Mouse (Mus musculus) midbrain, embryonic 13.5 days (tissue): ENCODE results near the gene Jmjd1c. TPM values are rescaled to one million over a fixed set of nuclear protein-coding genes. Genes with fewer than 3 reads are reported as not detected.

Experiments used
- ATAC-seq: fragments of 200-750 bp; cut with Nextera tagmentation; 2 replicates; pipeline ENCODE4 v1.8.0; 2017; ENCODE audit warnings: mild to moderate bottlenecking, moderate TSS enrichment, moderate library complexity
- H3K27ac ChIP-seq: fragments of 300-500 bp; sonication (generic); 2 replicates; pipeline ENCODE4 v1.5.1; 2015; ENCODE audit warnings: inconsistent platforms, mild to moderate bottlenecking, moderate library complexity
- H3K27me3 ChIP-seq: fragments of 300-500 bp; sonication (generic); 2 replicates; pipeline ENCODE4 v1.6.1; 2015; ENCODE audit warnings: mild to moderate bottlenecking, inconsistent platforms
- H3K36me3 ChIP-seq: fragments of 300-500 bp; sonication (generic); 2 replicates; pipeline ENCODE4 v1.6.1; 2015; ENCODE audit warnings: mild to moderate bottlenecking, inconsistent platforms
- H3K4me1 ChIP-seq: fragments of 300-500 bp; sonication (generic); replicated peaks from 2 replicates; pipeline ENCODE4 v1.6.1; 2015; ENCODE audit warnings: inconsistent platforms
- H3K4me2 ChIP-seq: fragments of 300-500 bp; sonication (generic); replicated peaks from 2 replicates; pipeline ENCODE4 v1.6.1; 2015; ENCODE audit warnings: moderate library complexity, mild to moderate bottlenecking, inconsistent platforms
- H3K4me3 ChIP-seq: fragments of 300-500 bp; sonication (generic); replicated peaks from 2 replicates; pipeline ENCODE4 v1.5.1; 2015; ENCODE audit warnings: mild to moderate bottlenecking, inconsistent platforms
- H3K9ac ChIP-seq: fragments of 300-500 bp; sonication (generic); replicated peaks from 2 replicates; pipeline ENCODE4 v1.6.1; 2015; ENCODE audit warnings: mild to moderate bottlenecking, inconsistent platforms
- H3K9me3 ChIP-seq: fragments of 300-500 bp; sonication (generic); 2 replicates; pipeline ENCODE4 v1.6.1; 2016; ENCODE audit warnings: mild to moderate bottlenecking, inconsistent platforms
- WGBS: fragments of 180-500 bp; shearing (Covaris S2); methylation state at CpG from one replicate; pipeline ENCODE4 v1.1.7; 2015; 5-methylcytosine and 5-hydroxymethylcytosine counted together
- polyA plus RNA-seq: library from polyadenylated mRNA; unstranded; fragments of >200 nt; fragmentation: Nextera tagmentation; extraction: Ambion mirVana; gene quantifications from 2 replicates; pipeline ENCODE4 v1.2.1, GENCODE M21; 2015

The Jmjd1c gene
- polyA plus RNA-seq, 1 experiment from 2014 or later, result 56.1 TPM

DNA sequence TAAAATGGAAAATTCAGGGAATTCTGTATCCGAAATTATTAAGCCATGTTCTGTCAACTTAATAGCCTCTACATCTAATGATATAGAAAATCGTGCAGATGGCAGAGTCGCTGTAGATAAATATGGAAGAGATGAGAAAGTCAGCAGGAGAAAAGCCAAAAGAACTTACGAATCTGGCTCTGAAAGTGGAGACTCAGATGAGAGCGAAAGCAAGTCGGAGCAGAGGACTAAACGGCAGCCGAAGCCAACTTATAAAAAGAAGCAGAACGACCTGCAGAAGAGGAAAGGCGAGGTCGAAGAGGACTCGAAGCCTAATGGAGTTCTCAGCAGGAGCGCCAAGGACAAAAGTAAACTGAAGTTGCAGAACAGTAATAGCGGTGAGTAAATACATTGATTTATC, 130.6 kb downstream of the Jmjd1c start:
- H3K27ac ChIP-seq, result no peak overlapping the region
- H3K4me3 ChIP-seq, result no peak overlapping the region
- no peak for ATAC-seq
- H3K9ac ChIP-seq, result no peak overlapping the region
- no peak overlapping the region for H3K4me2 ChIP-seq
- H3K36me3 ChIP-seq, result peaks cover 52% of the 10 kb centered on the region
- H3K9me3 ChIP-seq, result no peaks in the 10 kb centered on the region
- H3K27me3 ChIP-seq, result no peaks in the 10 kb centered on the region
- no peaks in the 10 kb centered on the region for H3K4me1 ChIP-seq
- 93% methylated on average over 14 of the region's 14 CpGs for WGBS

DNA sequence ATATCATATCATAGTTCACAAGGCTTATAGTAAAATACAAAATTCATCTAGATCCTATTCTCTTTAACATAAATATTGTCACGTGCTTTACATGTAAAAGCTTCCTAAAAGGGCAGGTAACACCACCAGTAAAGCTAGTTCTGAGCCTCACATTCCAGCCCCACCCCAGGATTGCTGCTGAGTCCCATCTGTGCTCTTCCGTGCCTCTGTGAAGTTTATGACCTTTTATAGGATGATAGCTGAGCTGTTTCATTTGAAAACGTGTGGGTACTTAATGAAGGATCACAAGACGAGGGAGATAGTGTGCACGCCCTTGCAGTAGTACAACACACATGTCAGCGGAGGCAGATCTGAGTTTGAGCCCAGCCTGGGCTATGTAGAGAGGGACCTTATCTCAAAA, 134.5 kb downstream of the Jmjd1c start:
- H3K9me3 ChIP-seq, result no peaks in the 10 kb centered on the region
- H3K4me3 ChIP-seq, result no peak overlapping the region
- no peak overlapping the region for H3K9ac ChIP-seq
- WGBS, result 94% methylated on average over 6 of the region's 6 CpGs
- peaks cover 62% of the 10 kb centered on the region for H3K36me3 ChIP-seq
- no peak for ATAC-seq
- no peak overlapping the region for H3K27ac ChIP-seq
- H3K4me2 ChIP-seq, result no peak overlapping the region
- no peaks in the 10 kb centered on the region for H3K4me1 ChIP-seq
- no peaks in the 10 kb centered on the region for H3K27me3 ChIP-seq

DNA sequence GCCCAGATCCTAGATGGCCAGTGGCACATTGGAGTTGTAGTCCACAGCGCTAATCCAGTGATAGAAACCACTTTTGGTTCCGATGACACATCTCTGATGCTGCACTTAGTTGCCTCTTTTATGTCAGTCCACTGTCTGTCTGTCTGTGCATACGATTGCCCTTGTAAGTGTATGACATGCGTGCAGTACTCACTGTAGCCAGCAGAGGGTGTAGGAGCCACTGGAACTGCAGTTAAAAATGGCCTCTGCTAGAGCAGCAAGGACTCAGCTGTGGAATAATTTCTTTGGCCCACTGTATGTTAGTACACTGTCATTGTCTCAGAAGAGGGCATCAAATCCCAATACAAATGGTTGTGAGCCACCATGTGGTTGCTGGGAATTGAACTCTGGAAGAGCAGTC, 151.2 kb downstream of the Jmjd1c start:
- H3K36me3 ChIP-seq, result peaks cover 71% of the 10 kb centered on the region
- no peak overlapping the region for H3K9ac ChIP-seq
- no peak for ATAC-seq

DNA sequence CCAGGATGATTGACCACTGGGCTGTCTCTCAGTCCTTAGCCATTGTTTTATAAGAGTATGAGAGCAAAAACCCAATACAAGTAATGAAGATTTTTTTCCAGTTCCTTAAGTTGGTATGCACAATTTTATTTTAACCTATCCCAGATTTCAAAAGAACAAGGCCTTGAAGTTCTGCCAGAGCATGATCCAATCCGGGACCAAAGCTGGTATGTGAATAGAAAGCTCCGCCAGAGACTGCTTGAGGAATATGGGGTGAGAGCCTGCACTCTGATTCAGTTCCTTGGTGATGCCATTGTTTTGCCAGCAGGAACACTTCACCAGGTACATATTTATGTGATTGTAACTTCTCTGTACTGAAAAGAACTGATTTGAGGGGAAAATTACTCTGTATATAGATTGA, 153.6 kb downstream of the Jmjd1c start:
- H3K36me3 ChIP-seq, result peaks cover 73% of the 10 kb centered on the region
- no peaks in the 10 kb centered on the region for H3K9me3 ChIP-seq
- no peaks in the 10 kb centered on the region for H3K4me1 ChIP-seq
- H3K4me3 ChIP-seq, result no peak overlapping the region
- H3K27ac ChIP-seq, result no peak overlapping the region
- no peak overlapping the region for H3K9ac ChIP-seq
- H3K4me2 ChIP-seq, result no peak overlapping the region
- no peak for ATAC-seq
- no peaks in the 10 kb centered on the region for H3K27me3 ChIP-seq
- 87% methylated on average over 2 of the region's 2 CpGs for WGBS

More for the DNA sequence above, 151.2 kb downstream of the Jmjd1c start:
- WGBS, result 94% methylated on average over 4 of the region's 4 CpGs
- Histone ChIP-seq H3K4me2 (no peak overlapping the region), H3K4me1 (no peaks in the 10 kb centered on the region), H3K27ac (no peak overlapping the region), H3K27me3 (no peaks in the 10 kb centered on the region), H3K4me3 (no peak overlapping the region), H3K9me3 (no peaks in the 10 kb centered on the region)

DNA sequence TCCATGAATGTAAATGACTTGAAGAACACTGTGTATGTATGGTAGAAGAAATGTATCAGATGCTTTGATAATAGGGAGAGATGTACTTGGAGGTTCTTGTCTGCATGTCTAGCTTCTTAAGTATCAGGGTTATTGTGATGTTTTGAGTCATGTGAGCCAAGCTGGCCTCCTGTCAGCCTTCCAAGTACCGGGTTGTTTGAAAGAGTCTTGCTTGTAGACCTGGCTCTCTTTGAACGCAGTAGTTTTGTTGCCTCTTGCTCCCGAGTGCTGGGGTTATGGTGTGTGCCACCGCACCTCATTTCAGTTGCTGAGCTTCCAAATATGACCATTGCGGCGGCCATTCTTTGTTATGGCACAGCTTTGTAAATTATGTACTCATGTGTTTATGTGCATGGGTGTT, 154.9 kb downstream of the Jmjd1c start:
- Histone ChIP-seq H3K36me3 (peaks cover 72% of the 10 kb centered on the region), H3K27ac (no peak overlapping the region), H3K4me2 (no peak overlapping the region), H3K9ac (no peak overlapping the region), H3K9me3 (no peaks in the 10 kb centered on the region), H3K4me1 (no peaks in the 10 kb centered on the region), H3K27me3 (no peaks in the 10 kb centered on the region), H3K4me3 (no peak overlapping the region)
- ATAC-seq, result no peak
- WGBS, result 96% methylated on average over 6 of the region's 6 CpGs

DNA sequence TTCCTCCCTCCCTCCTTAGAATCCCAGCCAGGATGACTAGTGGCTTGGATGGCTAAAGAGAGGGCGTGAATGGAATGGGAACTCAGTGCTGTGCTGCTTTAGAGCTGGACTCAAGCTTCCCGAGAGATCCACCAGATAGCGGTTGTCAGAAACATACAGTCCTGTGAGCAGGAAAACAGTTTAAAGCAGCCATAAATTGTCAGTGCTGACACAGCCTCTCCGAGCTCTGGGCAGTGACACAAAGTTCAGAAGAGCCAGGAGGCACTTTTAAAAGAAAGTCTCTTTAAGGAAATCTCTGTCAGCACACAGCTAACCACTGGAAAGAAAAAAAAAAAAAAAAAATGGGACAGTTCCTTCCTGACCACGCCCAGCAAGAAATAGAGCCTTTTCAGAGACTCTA, 156.4 kb downstream of the Jmjd1c start:
- no peak overlapping the region for H3K4me2 ChIP-seq
- no peak overlapping the region for H3K4me3 ChIP-seq
- no peak overlapping the region for H3K27ac ChIP-seq
- no peak overlapping the region for H3K9ac ChIP-seq
- ATAC-seq, result no peak
- no peaks in the 10 kb centered on the region for H3K4me1 ChIP-seq
- peaks cover 70% of the 10 kb centered on the region for H3K36me3 ChIP-seq
- no peaks in the 10 kb centered on the region for H3K9me3 ChIP-seq
- 94% methylated on average over 5 of the region's 5 CpGs for WGBS
- no peaks in the 10 kb centered on the region for H3K27me3 ChIP-seq

DNA sequence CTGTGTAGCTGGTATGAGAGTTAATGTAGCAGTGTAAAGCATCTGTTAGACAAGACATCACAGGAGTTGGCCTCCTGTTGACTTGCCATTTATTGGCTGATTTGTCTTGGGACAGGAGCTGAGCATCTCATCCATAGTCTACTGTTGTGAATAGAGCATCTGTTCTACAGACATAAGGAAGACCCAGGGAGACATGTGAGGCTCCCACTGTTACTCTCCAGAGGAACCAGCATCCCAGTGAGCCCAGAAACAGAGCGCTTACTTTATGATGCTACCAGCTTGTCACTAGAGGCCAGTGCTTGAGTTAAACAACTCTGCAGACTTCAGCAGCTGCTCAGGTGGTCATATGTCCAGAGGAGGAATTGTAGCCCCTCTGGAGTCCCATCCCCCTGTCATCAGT, 157.2 kb downstream of the Jmjd1c start:
- no peak for ATAC-seq
- Histone ChIP-seq H3K9ac (no peak overlapping the region), H3K36me3 (peaks cover 70% of the 10 kb centered on the region), H3K4me3 (no peak overlapping the region), H3K4me2 (no peak overlapping the region), H3K27me3 (no peaks in the 10 kb centered on the region), H3K4me1 (no peaks in the 10 kb centered on the region), H3K9me3 (no peaks in the 10 kb centered on the region), H3K27ac (no peak overlapping the region)
- 91% methylated on average over 1 of the region's 1 CpGs for WGBS

DNA sequence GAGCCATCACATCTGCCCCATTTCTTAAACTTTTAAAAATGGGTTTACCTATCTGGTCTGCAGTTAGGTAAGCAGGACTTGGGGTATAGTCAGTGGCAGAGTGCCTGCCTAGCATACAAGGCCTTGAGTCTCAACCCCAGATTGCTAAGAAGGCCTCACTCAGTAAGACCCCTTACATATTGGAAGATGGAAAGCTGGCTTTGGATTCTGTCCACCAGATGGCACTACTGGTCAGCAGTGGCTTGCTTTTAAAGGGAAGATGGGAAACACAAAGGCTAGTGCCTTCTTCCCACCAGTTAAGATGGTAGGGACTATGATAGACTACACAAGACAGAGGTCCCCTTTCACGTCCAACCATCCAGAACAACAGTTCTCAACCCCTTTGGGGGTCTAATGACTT, 168.9 kb downstream of the Jmjd1c start:
- Histone ChIP-seq H3K9me3 (no peaks in the 10 kb centered on the region), H3K4me1 (no peaks in the 10 kb centered on the region), H3K4me2 (no peak overlapping the region), H3K27ac (no peak overlapping the region), H3K27me3 (no peaks in the 10 kb centered on the region), H3K36me3 (peaks cover 37% of the 10 kb centered on the region), H3K4me3 (no peak overlapping the region), H3K9ac (no peak overlapping the region)
- ATAC-seq, result 0 out of 2 replicates have a peak, but pooled peaks have one; percentile 24
- 76% methylated on average over 1 of the region's 1 CpGs for WGBS

DNA sequence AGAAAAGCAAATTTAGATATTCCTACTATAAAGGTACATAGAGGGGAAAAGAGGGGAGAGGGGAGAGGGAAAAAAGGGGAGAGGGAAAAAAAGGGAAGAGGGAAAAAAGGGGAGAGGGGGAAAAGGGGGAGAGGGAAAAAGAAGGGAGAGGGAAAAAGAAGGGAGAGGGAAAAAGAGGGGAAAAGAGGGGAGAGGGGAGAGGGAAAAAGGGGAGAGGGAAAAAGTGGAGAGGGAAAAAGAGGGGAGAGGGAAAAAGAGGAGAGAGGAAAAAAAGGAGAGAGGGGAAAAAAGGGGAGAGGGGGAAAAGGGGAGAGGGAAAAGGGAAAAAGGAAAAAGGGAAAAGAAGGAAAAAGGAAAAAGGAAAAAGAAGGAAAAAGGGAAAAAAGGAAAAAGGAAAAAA, 180.0 kb downstream of the Jmjd1c start:
- peaks cover 28% of the 10 kb centered on the region for H3K36me3 ChIP-seq
- H3K4me2 ChIP-seq, result no peak overlapping the region
- no peak overlapping the region for H3K9ac ChIP-seq
- no peaks in the 10 kb centered on the region for H3K9me3 ChIP-seq
- H3K4me3 ChIP-seq, result no peak overlapping the region
- no peak overlapping the region for H3K27ac ChIP-seq
- no peaks in the 10 kb centered on the region for H3K27me3 ChIP-seq
- H3K4me1 ChIP-seq, result no peaks in the 10 kb centered on the region
- ATAC-seq, result no peak

DNA sequence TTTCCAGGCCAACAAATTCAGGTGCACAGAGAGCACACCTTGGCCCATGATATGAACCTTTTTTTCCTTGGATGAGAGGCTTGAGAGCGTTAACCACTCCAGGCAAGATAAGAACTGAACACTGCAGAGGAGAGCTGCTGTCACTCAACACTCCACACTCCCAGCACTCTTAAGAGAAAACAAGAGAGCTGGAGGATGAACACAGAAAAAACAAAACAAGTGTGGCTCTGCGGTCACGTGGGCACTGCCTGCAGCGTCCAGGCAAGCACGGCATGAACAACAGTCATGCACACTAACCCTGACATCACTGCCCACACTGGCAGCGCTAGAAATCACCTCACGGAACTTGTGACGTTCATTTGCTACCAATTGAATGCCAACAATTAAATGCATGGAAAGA, 185.9 kb downstream of the Jmjd1c start:
- whole genome bisulfite sequencing, result 83% methylated on average over 8 of the region's 8 CpGs

DNA sequence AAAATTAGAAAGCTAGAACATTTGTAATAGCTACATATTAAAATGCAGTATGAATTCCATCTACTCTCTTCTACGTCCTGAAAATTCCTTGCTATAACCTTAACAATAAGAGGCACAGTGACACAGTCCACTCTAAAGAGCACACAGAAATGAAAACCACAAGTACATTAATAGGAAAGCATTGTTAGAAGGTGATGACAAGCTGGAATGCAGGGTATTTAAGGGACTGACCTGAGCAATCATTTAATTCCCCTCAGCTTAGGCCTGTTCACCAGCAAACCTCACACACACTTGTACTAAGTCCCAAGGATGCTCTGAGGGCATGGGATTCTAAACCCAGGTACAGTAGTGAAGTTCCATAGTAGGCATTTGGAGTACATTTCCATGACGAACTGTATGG, 186.6 kb downstream of the Jmjd1c start:
- no peaks in the 10 kb centered on the region for H3K36me3 ChIP-seq
- no peak overlapping the region for H3K4me3 ChIP-seq
- H3K4me1 ChIP-seq, result peaks cover 29% of the 10 kb centered on the region
- no peak overlapping the region for H3K27ac ChIP-seq
- 90% methylated on average over 2 of the region's 2 CpGs for WGBS
- H3K9me3 ChIP-seq, result no peaks in the 10 kb centered on the region
- H3K9ac ChIP-seq, result 0 out of 2 replicates have a peak overlapping the region, but pooled peaks have one; percentile 14
- H3K27me3 ChIP-seq, result no peaks in the 10 kb centered on the region
- H3K4me2 ChIP-seq, result no peak overlapping the region
- ATAC-seq, result no peak

More for the DNA sequence above, 185.9 kb downstream of the Jmjd1c start:
- no peak for ATAC-seq
- Histone ChIP-seq H3K4me1 (peaks cover 29% of the 10 kb centered on the region), H3K9ac (no peak overlapping the region), H3K4me3 (no peak overlapping the region), H3K27ac (no peak overlapping the region), H3K36me3 (no peaks in the 10 kb centered on the region), H3K9me3 (no peaks in the 10 kb centered on the region), H3K27me3 (no peaks in the 10 kb centered on the region), H3K4me2 (no peak overlapping the region)

DNA sequence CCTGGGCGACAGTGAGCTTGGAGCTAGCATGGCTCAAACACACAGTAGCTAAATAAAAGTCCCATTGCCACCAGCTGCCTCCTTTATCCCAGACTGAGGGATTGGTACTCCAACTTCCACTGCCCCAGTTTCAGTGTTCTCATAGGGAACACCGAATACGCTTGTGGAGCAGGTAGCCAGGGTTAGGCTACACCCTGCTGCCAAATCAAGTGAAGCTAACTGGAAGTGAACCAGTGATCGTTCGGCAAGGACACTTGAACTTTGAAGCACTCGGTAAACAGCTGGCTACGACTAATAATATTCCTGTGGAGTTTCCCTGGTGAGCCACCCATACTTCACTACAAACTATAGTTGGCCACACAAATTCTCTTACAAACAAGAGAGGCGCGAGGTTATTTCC, 187.6 kb downstream of the Jmjd1c start:
- WGBS, result 84% methylated on average over 9 of the region's 9 CpGs
- peak overlapping the region; percentile 95; the same call in 1 of the 2 replicates for H3K9ac ChIP-seq
- no peaks in the 10 kb centered on the region for H3K27me3 ChIP-seq
- no peak for ATAC-seq
- H3K9me3 ChIP-seq, result no peaks in the 10 kb centered on the region
- peak overlapping the region; percentile 77 for H3K4me3 ChIP-seq
- peaks cover 29% of the 10 kb centered on the region for H3K4me1 ChIP-seq
- H3K4me2 ChIP-seq, result peak overlapping the region; percentile 95
- H3K27ac ChIP-seq, result no peak overlapping the region
- no peaks in the 10 kb centered on the region for H3K36me3 ChIP-seq

DNA sequence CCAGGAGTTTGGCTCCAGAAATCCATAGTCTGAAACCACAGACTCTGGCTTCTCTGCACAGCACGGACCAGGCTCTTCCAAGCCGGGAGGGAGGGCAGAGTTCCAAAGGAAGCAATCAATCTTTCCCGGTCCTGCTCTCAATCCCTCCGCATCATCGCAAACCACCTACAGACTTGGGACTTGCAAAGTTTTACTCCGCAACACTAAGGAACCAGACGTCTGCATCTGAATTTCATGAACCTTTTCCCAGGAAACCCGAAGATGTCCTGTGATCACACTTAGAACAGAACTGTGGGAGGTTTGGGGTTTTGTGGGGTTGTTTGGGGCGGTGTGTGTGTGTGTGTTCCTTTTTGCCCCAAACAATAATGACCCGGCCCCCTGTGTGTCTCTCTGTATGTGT, 188.4 kb downstream of the Jmjd1c start:
- 4% methylated on average over 10 of the region's 10 CpGs for WGBS
- no peak overlapping the region for H3K27ac ChIP-seq

More for the DNA sequence above, 188.4 kb downstream of the Jmjd1c start:
- Histone ChIP-seq H3K27me3 (no peaks in the 10 kb centered on the region), H3K36me3 (no peaks in the 10 kb centered on the region), H3K9ac (peak overlapping the region; percentile 95), H3K4me2 (peak overlapping the region; percentile 95), H3K4me3 (peak overlapping the region; percentile 77), H3K4me1 (peaks cover 29% of the 10 kb centered on the region), H3K9me3 (no peaks in the 10 kb centered on the region)
- no peak for ATAC-seq
